Mouse (Mus musculus): ENCODE results near the gene Napsa. TPM values are rescaled to one million over a fixed set of nuclear protein-coding genes. Genes with fewer than 3 reads are reported as not detected.
A peak's percentile ranks its signal among the peaks of the same experiment; 100 is the strongest.

Gene Napsa
- polyA plus RNA-seq, 1 experiment from 2014 or later: 13.8 TPM

DNA sequence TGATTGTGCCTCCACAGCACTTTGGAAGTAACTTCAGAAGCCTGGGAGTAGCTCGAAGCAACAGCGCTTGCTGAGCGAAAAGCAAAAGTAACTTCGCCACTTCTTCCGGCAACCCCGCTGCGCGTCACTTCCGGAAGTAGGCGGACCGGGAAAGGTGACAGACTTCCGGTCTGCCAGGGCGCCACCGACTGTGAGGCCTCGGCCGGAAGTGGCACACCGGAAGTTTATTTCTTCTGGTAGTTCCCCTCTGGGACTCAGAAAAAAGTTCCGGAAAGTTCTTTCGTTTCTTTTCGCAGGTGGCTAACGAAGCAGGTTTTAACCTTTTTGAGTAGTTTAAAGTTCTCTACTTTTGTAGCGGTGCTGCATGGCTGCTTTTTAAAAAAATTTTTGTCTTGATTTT lies 18.4 kb upstream of the Napsa start, which contains the start of gene Nr1h2:
Gene Nr1h2 (minus strand): TSS at position 126 of the 400 bp plus-strand sequence.
- ATAC-seq (ENCODE audit: insufficient read depth): peak; percentile 83
- Histone ChIP-seq H3K9me3 (replicated peaks) (no peaks in the 10 kb centered on the region; the same call in 1 of the 2 replicates), H3K27ac (replicated peaks) (peak within 1 kb of the TSS; percentile 98), H3K36me3 (replicated peaks) (peaks cover 34% of the 10 kb centered on the region), H3K4me1 (replicated peaks) (peaks cover 22% of the 10 kb centered on the region), H3K27me3 (no peaks in the 10 kb centered on the region; the same call in 1 of the 2 replicates), H3K4me3 (replicated peaks) (peak within 1 kb of the TSS; percentile 100), H3K4me2 (peak within 1 kb of the TSS; percentile 82), H3K9ac (peak within 1 kb of the TSS; percentile 85)
- under 1% methylated on average over 22 of the region's 22 CpGs for WGBS (ENCODE audit: insufficient replicate concordance)

DNA sequence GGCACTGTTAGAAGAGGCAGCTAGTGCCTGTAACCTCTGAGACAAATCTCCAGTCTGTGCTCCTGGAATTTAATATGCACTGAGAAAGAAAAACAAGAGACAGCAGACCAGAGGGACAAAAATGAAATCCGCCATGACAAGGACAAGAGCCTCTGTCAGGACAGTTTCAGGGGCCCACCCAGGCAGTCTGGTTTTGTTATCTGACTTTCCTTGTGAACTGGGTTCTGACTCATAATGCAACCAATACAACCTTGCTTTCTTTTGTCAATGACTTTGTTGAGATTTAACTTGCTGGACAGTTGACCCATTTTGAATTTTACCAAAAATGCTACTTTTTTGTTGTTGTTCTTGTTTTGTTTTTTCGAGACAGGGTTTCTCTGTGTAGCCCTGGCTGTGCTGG lies 14.6 kb upstream of the Napsa start:
- peaks cover 16% of the 10 kb centered on the region for H3K4me1 ChIP-seq (replicated peaks)
- H3K4me2 ChIP-seq: no peak overlapping the region
- no peak overlapping the region for H3K9ac ChIP-seq
- peaks cover under 1% of the 10 kb centered on the region; the same call in 1 of the 2 replicates for H3K36me3 ChIP-seq (replicated peaks)
- no peaks in the 10 kb centered on the region; the same call in 1 of the 2 replicates for H3K9me3 ChIP-seq (replicated peaks)
- H3K27ac ChIP-seq (replicated peaks): no peak overlapping the region
- H3K4me3 ChIP-seq (replicated peaks): no peak overlapping the region
- ATAC-seq (ENCODE audit: insufficient read depth): no peak
- H3K27me3 ChIP-seq: peaks cover 3% of the 10 kb centered on the region; the same call in 1 of the 2 replicates
- WGBS (ENCODE audit: insufficient replicate concordance): 55% methylated on average over 2 of the region's 2 CpGs

DNA sequence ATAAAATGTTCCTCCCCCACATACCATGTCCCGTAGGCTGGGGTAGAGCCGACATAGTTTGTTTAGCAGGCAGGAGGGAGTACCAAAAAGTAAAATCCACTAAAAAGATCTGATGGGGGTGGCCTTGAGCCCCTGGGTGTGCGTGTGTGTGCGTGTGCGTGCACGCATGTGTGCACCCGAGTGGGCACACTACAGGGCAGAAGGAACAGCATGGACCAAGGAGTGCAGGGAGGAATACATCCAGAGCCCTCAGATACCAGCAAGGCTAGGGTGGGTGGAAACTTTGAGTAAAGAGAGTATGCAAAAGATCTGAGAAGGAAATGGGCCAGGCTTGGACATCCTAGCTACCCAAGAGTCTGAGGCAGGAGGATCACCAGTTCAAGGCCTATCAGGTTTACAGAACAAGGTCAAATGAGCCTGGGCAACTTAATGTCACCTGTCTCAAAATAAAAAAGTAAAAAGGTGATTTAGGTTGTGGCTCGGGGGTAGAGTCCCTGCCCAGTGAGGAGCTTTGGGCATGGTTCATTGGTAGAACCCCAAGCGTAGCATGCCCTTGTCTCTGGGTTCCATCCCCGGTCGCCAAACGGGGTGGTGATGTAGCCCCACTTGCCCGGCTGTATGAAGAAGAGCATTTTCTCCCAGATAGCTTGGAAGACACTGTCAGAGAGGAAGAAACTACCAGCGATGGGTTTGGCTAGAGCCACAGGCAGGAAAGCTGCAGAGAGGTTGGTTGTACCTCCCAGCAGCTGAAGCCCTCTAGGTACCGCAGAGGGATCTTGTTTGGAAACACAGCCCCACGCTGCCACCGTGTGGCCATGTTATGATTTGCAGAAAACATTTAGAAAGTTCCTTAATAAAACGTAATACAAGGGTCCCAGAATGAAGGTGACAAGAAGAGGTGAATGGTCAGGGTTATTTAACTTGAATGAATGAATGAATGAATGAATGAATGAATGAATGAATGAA lies 11.5 kb upstream of the Napsa start:
- Histone ChIP-seq H3K4me3 (replicated peaks) (no peak overlapping the region), H3K4me2 (no peak overlapping the region), H3K27me3 (peaks cover 3% of the 10 kb centered on the region; the same call in 1 of the 2 replicates), H3K27ac (replicated peaks) (no peak overlapping the region), H3K9me3 (replicated peaks) (no peaks in the 10 kb centered on the region), H3K9ac (no peak overlapping the region), H3K36me3 (replicated peaks) (no peaks in the 10 kb centered on the region), H3K4me1 (replicated peaks) (no peaks in the 10 kb centered on the region)
- no peak for ATAC-seq (ENCODE audit: insufficient read depth)
- 48% methylated on average over 18 of the region's 18 CpGs for WGBS (ENCODE audit: insufficient replicate concordance)

DNA sequence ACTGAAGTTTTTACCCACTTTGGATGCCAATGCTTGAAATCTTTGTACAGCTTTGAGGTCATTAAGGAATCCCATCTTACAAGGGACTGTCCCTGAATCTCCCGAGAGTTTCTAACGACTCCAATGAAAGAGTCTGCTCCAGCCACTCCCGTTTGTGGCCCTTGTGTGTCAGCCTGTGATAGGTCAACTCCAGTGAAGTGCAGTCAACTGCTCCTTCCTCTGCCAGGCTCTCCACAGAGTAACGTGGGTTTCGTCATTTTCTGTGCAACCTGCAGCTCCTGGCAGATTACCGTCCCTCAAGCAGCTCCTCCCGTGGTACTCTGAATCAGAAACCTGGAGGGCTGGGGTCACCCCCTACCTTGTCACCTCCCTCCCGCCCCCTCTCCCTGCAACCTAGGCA lies 8.9 kb upstream of the Napsa start:
- ATAC-seq (ENCODE audit: insufficient read depth): no peak
- no peak overlapping the region for H3K4me3 ChIP-seq (replicated peaks)
- 32% methylated on average over 8 of the region's 8 CpGs for WGBS (ENCODE audit: insufficient replicate concordance)

GRCm38 (mm10) chr7:44564486-44564885 lies 7.7 kb upstream of the Napsa start:
- H3K36me3 ChIP-seq (replicated peaks): no peaks in the 10 kb centered on the region
- no peak for ATAC-seq (ENCODE audit: insufficient read depth)
- H3K27me3 ChIP-seq: 0 out of 2 replicates have a peak, but pooled peaks cover 3% of the 10 kb centered on the region
- no peak overlapping the region for H3K4me3 ChIP-seq (replicated peaks)
- no peak overlapping the region for H3K27ac ChIP-seq (replicated peaks)
- H3K4me2 ChIP-seq: no peak overlapping the region
- no peaks in the 10 kb centered on the region for H3K9me3 ChIP-seq (replicated peaks)
- 70% methylated on average over 10 of the region's 10 CpGs for WGBS (ENCODE audit: insufficient replicate concordance)
- H3K9ac ChIP-seq: no peak overlapping the region
- H3K4me1 ChIP-seq (replicated peaks): no peaks in the 10 kb centered on the region

More for the DNA sequence above, 8.9 kb upstream of the Napsa start:
- Histone ChIP-seq H3K4me1 (replicated peaks) (no peaks in the 10 kb centered on the region), H3K27me3 (peaks cover 3% of the 10 kb centered on the region; the same call in 1 of the 2 replicates), H3K9ac (no peak overlapping the region), H3K27ac (replicated peaks) (no peak overlapping the region), H3K36me3 (replicated peaks) (no peaks in the 10 kb centered on the region), H3K4me2 (no peak overlapping the region), H3K9me3 (replicated peaks) (no peaks in the 10 kb centered on the region)

- Histone ChIP-seq H3K4me2 (no peak overlapping the region), H3K4me3 (replicated peaks) (no peak overlapping the region), H3K36me3 (replicated peaks) (no peaks in the 10 kb centered on the region), H3K27ac (replicated peaks) (no peak overlapping the region), H3K4me1 (replicated peaks) (no peaks in the 10 kb centered on the region), H3K9ac (no peak overlapping the region), H3K9me3 (replicated peaks) (no peaks in the 10 kb centered on the region), H3K27me3 (peaks cover 3% of the 10 kb centered on the region; the same call in 1 of the 2 replicates)
- WGBS (ENCODE audit: insufficient replicate concordance): 37% methylated on average over 6 of the region's 6 CpGs
- no peak for ATAC-seq (ENCODE audit: insufficient read depth)
Observed at GRCm38 (mm10) chr7:44565414-44565813, 6.8 kb upstream of the Napsa start.

- Histone ChIP-seq H3K4me3 (replicated peaks) (no peak overlapping the region), H3K36me3 (replicated peaks) (no peaks in the 10 kb centered on the region), H3K27ac (replicated peaks) (no peak overlapping the region), H3K9ac (no peak overlapping the region), H3K27me3 (peaks cover 5% of the 10 kb centered on the region; the same call in 1 of the 2 replicates), H3K9me3 (replicated peaks) (no peaks in the 10 kb centered on the region), H3K4me1 (replicated peaks) (no peaks in the 10 kb centered on the region), H3K4me2 (no peak overlapping the region)
- no peak for ATAC-seq (ENCODE audit: insufficient read depth)
- WGBS (ENCODE audit: insufficient replicate concordance): 50% methylated on average over 9 of the region's 9 CpGs
Observed at GRCm38 (mm10) chr7:44568803-44569202, 3.4 kb upstream of the Napsa start.

- Histone ChIP-seq H3K4me1 (replicated peaks) (no peaks in the 10 kb centered on the region), H3K4me3 (replicated peaks) (no peak overlapping the region), H3K27ac (replicated peaks) (no peak overlapping the region), H3K4me2 (no peak overlapping the region), H3K27me3 (peaks cover 5% of the 10 kb centered on the region; the same call in 1 of the 2 replicates), H3K9ac (no peak overlapping the region), H3K36me3 (replicated peaks) (no peaks in the 10 kb centered on the region), H3K9me3 (replicated peaks) (no peaks in the 10 kb centered on the region)
- 54% methylated on average over 6 of the region's 6 CpGs for WGBS (ENCODE audit: insufficient replicate concordance)
- no peak for ATAC-seq (ENCODE audit: insufficient read depth)
Observed at GRCm38 (mm10) chr7:44570989-44571388, 1.2 kb upstream of the Napsa start.

DNA sequence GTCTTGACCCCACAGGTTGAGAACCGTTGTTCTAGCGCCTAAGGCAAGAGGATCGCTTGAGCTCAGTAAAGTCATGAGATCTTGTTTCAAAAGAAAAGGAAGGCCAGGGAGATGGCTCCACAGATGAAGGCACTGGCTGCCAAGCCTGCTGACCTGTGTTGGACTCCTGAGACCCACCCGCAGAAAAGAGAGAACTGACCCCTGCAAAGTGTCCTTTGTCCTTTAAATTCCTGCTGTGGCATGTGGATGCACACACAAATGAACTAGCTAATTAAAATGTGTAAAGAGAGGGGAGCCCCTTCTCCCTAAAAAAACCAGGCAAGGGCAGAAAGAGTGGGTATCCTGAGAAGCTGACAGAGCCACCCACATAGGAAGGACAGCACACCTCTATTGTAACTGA lies 369 bp upstream of the Napsa start:
- WGBS (ENCODE audit: insufficient replicate concordance): 73% methylated on average over 4 of the region's 4 CpGs
- H3K4me1 ChIP-seq (replicated peaks): no peaks in the 10 kb centered on the region
- H3K36me3 ChIP-seq (replicated peaks): no peaks in the 10 kb centered on the region
- H3K27me3 ChIP-seq: peaks cover 5% of the 10 kb centered on the region; the same call in 1 of the 2 replicates
- no peak overlapping the region; the same call in 1 of the 2 replicates for H3K4me2 ChIP-seq
- H3K27ac ChIP-seq (replicated peaks): no peak overlapping the region
- H3K9me3 ChIP-seq (replicated peaks): no peaks in the 10 kb centered on the region
- no peak for ATAC-seq (ENCODE audit: insufficient read depth)
- no peak overlapping the region for H3K4me3 ChIP-seq (replicated peaks)
- no peak overlapping the region for H3K9ac ChIP-seq

DNA sequence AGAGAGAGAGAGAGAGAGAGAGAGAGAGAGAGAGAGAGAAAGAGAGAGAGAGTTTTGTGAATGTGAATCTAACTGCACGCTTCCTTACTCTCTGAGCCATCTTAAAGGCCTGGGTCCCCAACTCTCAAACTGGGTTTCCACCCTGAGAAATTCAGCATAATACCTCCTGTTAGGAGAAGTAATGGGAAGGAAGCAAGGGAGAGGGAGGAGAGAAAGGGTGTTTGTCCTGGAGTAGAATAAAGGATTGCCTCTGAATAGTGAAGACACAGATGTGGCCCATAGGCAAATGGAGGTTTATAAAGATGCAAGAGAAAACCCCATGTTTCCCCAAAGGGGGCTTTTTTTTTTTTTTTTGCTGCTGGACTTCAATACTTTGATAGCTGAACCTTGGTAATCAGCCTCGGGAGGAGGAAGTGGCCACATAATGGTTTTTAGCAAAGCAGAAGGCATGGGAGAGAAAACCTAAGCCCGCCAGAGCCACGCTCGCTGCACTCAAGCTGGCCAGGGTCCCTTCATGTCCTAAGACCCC lies 840 bp downstream of the Napsa start:
- no peaks in the 10 kb centered on the region for H3K4me1 ChIP-seq (replicated peaks)
- no peaks in the 10 kb centered on the region for H3K9me3 ChIP-seq (replicated peaks)
- H3K9ac ChIP-seq: no peak overlapping the region
- 50% methylated on average over 5 of the region's 5 CpGs for whole genome bisulfite sequencing (ENCODE audit: insufficient replicate concordance)
- 0 out of 2 replicates have a peak overlapping the region, but pooled peaks have one; percentile 4 for H3K4me3 ChIP-seq (replicated peaks)
- H3K27me3 ChIP-seq: peaks cover 5% of the 10 kb centered on the region; the same call in 1 of the 2 replicates
- H3K36me3 ChIP-seq (replicated peaks): no peaks in the 10 kb centered on the region
- H3K4me2 ChIP-seq: peak overlapping the region; percentile 23; the same call in 1 of the 2 replicates
- ATAC-seq (ENCODE audit: insufficient read depth): no peak
- H3K27ac ChIP-seq (replicated peaks): no peak overlapping the region

- Histone ChIP-seq H3K27me3 (0 out of 2 replicates have a peak, but pooled peaks cover 3% of the 10 kb centered on the region), H3K27ac (replicated peaks) (no peak overlapping the region), H3K36me3 (replicated peaks) (no peaks in the 10 kb centered on the region), H3K9ac (no peak overlapping the region), H3K4me3 (replicated peaks) (no peak overlapping the region), H3K4me1 (replicated peaks) (no peaks in the 10 kb centered on the region), H3K4me2 (no peak overlapping the region), H3K9me3 (replicated peaks) (no peaks in the 10 kb centered on the region)
- ATAC-seq (ENCODE audit: insufficient read depth): no peak
- 31% methylated on average over 5 of the region's 5 CpGs for WGBS (ENCODE audit: insufficient replicate concordance)
Observed at GRCm38 (mm10) chr7:44576333-44576844, 4.2 kb downstream of the Napsa start.

All from liver, embryonic 15.5 days (tissue).